Mouse (Mus musculus): ENCODE measurements around the gene Tinag. TPM values are rescaled to one million over a fixed set of nuclear protein-coding genes. Genes with fewer than 3 reads are reported as not detected.
"Not testable (repeated sequence)": the region's sequence is repeated elsewhere in the genome, so short reads cannot be mapped to it uniquely, and the experiment has no call there.

Tinag gene
- polyA plus RNA-seq (2017; shearing (Covaris generic)) = not detected

DNA sequence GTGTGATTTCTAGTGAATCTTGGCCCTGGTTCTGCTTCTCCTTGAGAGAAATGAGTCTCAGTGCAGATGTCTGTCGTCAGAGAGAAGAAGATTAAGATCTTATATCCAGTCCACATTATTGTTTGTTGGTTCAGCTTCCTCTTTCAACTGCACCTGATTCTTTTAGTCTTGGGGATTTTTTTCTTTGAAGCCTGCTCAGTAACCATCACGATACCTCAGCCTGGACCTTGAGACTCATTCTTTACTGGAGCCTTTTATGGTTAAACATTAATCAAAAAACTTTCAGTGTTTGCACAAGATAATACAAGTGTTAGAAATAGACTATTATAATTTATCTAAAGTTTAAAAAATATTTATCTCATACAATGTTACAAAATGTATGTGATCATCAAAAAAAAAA lies at the start of gene Tinag:
Gene Tinag (minus strand): TSS at position 210 of the 400 bp plus-strand sequence.
- ATAC-seq = no peak

DNA sequence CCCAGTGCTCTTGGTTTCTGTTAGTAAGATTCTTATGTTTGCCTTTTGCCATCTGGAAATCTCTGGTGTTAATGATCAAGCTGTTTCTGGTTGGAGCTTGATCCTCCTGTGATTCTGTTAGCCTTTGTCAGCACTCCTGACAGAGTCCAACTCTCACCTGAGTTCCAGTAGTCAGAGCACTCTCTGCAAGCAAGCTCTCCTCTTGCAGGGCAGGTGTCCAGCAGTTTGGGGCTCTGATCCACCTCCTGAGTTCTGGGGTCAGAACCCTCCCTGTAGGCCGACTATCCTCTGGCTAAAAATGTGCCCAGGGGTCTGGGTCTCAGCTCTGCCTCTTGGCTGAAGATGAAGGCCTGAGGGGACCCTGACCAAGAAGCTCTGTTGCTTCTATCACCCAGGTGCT lies 37.6 kb upstream of the Tinag start:
- not testable (repeated sequence) for ATAC-seq

DNA sequence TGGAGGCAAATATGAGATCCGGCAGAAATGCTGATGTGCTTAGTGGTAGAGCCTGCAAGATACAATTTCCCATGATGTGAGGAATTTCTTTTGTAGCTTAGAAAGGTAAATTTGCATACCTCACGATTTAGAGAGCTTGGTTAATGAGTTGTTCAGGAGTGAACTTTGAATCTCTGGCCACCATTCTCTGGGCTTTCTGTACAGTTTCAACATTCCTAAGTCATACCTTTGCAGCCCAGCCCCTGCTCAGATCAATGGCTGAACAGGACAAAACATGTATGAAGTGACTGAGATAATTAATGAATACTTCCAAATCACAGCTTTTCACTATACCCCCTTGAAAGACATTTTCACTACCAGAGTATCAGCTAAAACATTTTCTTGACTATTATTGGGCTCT lies 26.1 kb upstream of the Tinag start:
- no peak for ATAC-seq

DNA sequence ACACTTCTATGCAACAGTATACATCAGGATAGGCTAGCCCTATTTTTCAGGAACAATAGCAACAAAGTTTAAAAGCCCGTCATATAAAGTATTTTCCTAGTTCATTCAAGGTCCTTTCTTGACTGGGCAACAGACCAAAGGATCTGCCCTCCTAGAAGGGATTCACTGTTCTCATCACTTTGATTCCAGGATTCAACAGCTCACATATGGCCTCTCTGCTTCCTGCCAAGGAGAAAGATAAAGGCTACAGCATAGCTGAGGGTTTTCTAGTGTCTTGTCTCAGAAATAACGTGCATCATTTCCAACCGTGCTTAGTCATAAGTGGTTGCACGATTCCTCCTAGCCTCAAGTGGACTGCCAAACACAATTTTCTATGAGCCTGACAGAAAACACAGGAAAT lies 11.0 kb upstream of the Tinag start:
- ATAC-seq = no peak

DNA sequence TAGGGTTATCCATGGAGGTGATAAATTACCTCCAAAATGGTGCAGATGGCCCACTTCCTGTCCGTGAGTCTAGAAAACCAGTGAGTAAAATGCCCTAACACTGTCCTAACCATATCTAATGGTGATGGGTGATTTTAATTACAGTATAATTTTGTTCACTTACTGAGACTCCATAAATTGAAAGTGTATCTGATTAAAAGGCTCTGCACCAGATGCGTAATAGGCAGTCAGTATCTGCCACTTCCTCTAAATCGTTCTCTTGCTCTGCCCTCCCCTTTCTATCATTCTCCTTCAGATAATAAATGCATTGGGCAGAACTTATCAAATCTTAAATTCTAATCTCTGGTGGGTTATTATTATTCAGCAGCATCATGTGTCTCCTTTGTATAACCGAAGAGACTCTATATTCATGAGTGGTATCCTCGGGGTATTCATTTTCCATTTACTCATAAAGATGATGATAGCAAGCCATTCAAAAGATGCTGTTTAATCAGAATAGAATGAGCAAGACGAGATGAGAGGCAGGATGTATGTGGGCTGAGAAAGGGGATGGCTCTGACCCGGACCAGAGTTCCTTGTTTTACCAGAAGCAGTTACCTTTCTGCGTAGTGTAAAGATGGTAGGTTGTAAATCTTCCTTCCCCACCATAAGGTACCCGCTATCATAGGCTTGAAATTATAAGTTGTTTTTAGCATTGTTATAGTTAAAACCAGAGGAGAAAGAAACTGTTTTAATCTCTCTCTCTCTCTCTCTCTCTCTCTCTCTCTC lies 9.0 kb upstream of the Tinag start:
- no peak for ATAC-seq

DNA sequence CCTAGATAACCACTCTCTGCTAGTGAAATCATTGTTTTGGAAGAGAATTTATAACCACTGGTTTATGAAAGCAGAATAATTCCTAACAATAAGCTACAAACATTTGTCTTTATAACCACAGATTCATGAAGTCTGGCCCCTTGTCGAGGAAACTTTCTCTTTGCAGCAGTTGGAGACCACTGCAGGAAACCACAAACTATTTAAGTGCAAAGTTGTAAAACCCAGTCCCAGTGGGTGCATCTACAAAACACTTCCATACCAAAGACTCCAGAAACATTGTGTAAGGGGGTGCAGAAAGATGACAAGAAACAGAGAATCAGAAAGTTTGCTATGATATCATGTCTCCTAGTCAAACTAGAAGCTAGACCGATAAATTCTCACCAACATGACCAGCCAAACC lies 5.8 kb upstream of the Tinag start:
- no peak for ATAC-seq

DNA sequence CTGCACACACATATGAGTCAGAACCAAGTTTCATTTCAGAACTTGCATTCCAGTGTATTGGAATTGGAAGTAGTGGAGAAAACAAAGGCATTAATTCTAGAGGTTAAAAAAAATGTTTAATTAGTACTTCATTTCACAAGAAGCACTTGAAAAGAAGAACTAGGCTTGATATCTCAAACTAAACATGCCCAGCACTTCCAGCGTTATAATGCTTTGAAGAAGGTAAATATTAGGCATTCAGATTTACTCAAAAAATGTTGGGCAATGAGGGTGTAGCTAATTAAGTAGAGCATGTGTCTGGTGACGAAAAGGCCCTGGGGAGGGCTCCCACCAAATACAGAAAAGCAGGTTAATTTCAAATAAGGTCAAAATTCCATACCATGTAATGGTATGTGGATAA lies 4.1 kb upstream of the Tinag start:
- no peak for ATAC-seq

DNA sequence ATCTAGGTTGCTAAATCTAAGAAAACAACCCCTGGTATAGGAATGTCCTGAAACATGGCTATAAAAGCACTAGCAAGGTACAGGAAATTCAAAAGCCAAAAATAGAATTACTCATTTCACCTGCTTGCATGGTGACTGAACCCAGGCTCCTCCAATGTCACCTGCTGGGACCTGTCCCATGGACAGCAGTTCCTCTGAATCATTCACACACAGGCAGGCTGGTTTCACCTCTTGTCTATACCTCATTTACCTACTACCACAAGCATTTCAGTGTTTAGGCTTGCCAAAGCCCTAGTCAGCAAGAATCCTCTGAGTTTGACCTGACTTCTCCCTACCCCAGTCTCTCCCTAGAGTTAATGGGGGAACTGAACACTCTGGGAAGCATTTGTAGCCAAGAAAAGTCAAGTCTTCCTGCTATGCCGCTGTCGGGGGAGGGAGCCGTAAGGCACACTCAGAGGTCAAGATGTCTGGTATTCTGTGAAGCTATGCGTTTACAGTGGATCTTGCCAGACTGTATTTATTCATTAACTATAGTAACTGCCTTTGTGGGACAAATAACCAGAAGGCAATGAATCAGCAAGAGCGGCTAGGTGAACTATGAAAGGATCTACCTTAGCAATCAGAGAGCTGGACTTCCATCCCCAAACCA lies 597 bp upstream of the Tinag start:
- no peak for ATAC-seq

DNA sequence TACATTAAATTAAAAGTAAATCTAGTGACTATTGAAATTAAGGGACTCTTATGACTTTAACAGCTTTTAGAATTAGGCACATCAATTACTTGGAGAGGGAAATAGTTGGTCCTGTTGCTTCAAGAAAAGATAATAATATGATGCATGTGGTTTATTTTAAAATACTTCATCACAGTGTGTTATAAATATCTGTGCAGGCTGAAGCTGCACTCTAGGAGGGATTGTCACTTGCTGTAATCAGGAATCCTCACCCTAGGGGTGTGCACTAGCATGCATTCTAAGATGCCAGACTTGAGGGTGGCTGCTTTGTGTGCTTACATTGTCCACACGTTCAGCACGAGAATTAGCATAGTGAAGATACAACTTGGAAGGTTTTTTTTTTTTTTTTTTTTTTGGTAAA lies 10.2 kb downstream of the Tinag start:
- ATAC-seq = no peak

DNA sequence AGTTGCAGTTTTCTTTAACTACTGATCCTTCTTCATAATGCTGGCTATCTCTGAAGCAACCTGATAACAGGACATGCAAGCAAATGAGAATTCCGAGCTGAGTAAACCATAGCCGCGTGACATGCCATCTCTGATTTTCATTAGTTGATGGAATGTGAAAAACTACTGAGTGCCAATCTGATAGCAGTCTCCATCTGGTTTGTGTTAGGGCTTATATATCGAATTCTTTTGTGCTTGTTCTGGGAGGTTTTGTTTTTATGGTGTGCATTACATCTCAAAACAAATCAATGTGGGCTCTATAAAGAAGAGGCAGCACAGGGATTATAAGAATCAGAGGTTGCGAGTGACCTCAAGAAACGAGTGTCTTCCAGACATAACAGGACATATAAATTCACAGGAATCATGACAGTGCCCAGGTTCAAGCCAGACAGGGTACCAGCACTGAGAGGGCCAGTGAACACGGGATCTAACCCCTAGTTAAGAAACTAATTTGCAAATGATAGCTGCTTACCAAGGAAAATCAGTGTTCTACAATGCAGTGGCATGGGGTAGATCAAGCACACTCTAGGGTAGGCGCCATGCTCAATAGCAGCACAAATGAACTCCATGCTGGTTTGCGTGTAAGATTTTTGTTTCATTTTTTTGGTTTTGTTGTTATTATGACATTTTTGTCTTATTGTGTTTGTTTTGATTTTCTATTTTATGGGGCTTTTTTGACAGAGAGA lies 13.0 kb downstream of the Tinag start:
- no peak for ATAC-seq

DNA sequence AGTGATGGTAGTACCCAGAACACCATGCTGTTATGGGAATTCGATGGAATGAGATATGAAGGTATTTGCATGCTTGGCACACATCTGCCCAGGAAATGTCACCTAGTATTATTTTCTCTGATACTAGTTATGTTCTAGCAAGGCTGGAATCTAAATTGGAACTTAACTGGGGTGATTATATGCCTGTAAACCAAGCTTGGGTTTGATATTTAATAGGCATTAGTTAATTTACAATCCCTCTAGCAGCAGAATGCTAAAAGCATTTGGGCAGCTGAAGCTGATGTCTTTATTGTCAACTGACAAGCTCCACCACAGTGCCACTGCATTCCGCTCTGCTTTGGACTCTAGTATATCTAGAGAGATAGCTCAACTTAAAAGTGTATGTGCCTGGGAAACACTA lies 20.3 kb downstream of the Tinag start:
- ATAC-seq = no peak

DNA sequence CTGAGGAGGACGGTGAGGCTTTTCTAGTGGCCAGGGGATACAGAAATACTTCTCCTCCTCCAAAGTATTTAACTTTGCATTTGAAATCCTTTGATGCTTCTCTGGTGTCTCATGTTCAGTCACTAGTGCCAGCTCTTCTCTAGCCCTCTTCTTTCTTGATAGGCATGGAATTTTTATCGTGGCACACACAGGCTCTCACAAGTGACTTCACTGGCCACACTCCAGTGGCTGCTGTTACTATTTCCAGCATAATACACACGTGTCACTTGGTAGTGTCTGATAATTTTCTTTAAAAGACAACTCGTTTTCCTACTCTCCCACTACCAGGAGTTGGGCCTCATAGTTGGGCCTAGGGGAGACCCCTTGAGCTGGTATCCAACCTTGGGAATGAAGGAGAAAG lies 26.7 kb downstream of the Tinag start:
- no peak for ATAC-seq

DNA sequence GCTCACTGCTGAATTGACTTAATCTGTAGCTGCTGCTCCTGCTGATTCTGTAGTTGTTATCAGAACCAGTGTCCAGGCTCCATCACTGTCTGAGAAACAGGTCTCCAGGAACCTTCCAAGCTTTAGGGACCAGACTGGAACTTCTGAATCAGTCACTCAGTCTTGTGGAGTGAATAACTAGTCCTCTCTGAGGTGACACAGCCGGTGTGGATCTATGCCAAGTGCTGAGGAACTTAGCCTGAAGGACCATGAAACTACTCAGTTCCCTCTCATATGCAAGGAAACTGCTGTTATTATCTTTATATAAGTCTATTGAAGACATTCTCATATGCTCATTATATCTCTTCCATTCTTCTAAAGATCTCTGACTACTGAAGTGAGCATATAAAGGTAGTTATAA lies 49.6 kb downstream of the Tinag start:
- no peak for ATAC-seq

DNA sequence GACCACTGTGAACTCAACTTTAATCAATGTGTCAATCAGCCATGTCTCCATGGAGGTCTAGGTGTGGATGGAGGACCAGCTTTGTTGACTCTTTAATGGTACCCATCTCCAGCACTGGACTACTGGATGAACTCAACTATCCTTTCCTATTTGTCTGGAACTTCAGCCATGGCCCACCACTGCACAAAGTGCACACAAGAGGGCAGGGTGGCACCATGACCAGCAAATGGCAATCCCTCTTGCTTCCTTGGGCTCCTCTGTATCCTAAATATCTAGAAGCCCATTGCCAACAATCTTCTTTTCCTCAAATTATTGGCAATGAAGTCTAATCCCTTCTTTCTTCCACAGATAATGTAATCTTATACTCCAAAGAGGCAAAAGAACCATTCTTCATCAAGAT lies 55.6 kb downstream of the Tinag start:
- ATAC-seq = no peak

DNA sequence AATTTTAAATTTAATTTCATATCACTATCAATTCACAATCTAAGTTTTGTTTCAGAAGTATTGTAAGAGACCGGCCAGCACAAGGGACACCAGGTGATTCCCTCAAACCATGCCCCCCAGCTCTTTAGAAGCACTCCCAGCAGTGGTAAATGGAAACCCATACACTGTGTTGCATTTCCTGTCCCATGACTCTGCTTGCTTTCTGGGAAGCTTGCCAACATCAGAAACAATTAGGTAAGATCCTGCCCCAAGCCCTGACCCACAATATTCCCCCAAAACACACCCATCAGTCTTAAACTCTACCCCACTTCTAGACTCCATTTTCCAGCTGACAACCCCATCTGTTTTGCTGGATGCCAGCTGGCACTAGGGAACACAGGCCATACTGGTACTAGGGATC lies 110.8 kb downstream of the Tinag start:
- no peak for ATAC-seq

DNA sequence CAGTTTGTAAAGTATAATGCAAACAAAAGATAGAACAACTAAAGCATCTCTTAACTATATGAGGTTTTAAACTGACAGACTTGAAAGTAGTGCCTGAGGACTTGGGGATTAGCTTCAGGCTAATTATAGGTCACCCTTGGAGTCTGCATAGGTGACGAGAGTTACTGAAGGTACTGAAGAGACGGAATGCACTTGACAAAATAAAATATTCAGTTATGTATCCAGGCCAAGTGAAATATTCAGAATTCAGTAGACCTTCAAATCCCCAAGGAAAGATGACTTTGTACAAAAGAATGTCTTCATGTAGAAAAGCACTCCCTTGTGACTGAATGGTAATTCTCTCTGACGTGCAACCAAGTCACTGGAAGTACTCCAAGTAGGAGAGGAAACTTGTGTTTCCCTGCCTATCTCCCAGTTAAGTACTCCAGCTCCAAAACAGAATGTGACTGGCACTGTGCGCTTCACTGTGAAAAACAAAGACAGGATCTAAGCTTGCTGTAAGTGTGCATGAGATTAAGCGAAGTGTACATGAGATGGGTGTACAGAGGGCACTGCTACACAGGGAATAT lies 130.4 kb downstream of the Tinag start:
- ATAC-seq = no peak
